Mouse (Mus musculus) E14TG2a.4 (cell line): Measurements from ENCODE around the gene Diras2.

ENCODE experiments used
- H3K27me3 ChIP-seq: 2 replicates; pipeline ENCODE4 v1.6.1; 2014; ENCODE audit warnings: low read length, control low read depth; ENCODE audit not compliant: insufficient read depth
- H3K36me3 ChIP-seq: 2 replicates; pipeline ENCODE4 v1.6.1; 2014; ENCODE audit warnings: low read length, control low read depth; ENCODE audit not compliant: insufficient read depth
- H3K4me1 ChIP-seq: replicated peaks from 2 replicates; pipeline ENCODE4 v1.6.1; 2014; ENCODE audit warnings: low read depth, low read length, control low read depth
- H3K4me3 ChIP-seq: replicated peaks from 2 replicates; pipeline ENCODE4 v1.5.1; 2014; ENCODE audit warnings: mild to moderate bottlenecking, low read length
- H3K9me3 ChIP-seq: 2 replicates; pipeline ENCODE4 v1.6.1; 2014; ENCODE audit warnings: low read length, control low read depth
- CTCF ChIP-seq: conservative IDR thresholded peaks from 2 replicates; pipeline ENCODE4 v1.5.1; 2014; ENCODE audit warnings: low read length
- NANOG ChIP-seq: IDR thresholded peaks from 2 replicates; pipeline ENCODE4 v1.6.1; 2014; ENCODE audit warnings: borderline replicate concordance, low read length, mixed read lengths
- POU5F1 ChIP-seq: IDR thresholded peaks from 2 replicates; pipeline ENCODE4 v1.6.1; 2014; ENCODE audit warnings: low read length, borderline replicate concordance

The Diras2 gene

GRCm38 (mm10) chr13:52542636-52543035 lies 11.6 kb upstream of the Diras2 start:
- no peak for TF ChIP-seq POU5F1
- Histone ChIP-seq H3K9me3 (no peaks in the 10 kb centered on the region), H3K36me3 (no peaks in the 10 kb centered on the region), H3K4me1 (peaks cover 21% of the 10 kb centered on the region), H3K27me3 (0 out of 2 replicates have a peak, but pooled peaks cover 5% of the 10 kb centered on the region), H3K4me3 (no peak overlapping the region)

DNA sequence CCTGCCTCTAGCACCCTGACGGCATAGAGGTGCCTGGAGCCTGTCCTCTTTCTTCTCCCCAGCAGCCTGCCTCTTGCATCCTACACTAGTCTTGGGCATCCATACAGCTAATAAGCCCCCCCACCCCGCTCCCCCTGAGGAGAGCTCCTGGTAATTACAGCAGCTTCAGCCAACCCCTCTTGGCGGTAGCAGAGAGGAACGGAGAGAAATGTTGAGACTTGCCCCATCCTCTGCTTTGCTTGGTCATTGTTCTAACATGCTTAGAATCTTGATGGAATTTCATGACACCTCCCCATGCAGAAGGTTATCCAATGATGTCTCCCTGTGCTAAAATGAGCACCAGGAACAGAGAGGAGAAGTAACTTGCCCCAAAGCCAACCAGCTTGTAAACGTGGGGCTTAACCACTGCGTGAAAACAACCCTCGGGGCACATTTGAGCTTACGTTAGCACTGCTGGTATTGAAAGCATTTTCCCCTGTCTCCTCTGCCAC lies 11.0 kb upstream of the Diras2 start:
- no peaks in the 10 kb centered on the region for H3K9me3 ChIP-seq
- TF ChIP-seq NANOG (no peak), POU5F1 (no peak), CTCF (no peak)
- no peaks in the 10 kb centered on the region for H3K36me3 ChIP-seq
- H3K4me1 ChIP-seq: peaks cover 21% of the 10 kb centered on the region
- 0 out of 2 replicates have a peak, but pooled peaks cover 5% of the 10 kb centered on the region for H3K27me3 ChIP-seq
- H3K4me3 ChIP-seq: no peak overlapping the region

DNA sequence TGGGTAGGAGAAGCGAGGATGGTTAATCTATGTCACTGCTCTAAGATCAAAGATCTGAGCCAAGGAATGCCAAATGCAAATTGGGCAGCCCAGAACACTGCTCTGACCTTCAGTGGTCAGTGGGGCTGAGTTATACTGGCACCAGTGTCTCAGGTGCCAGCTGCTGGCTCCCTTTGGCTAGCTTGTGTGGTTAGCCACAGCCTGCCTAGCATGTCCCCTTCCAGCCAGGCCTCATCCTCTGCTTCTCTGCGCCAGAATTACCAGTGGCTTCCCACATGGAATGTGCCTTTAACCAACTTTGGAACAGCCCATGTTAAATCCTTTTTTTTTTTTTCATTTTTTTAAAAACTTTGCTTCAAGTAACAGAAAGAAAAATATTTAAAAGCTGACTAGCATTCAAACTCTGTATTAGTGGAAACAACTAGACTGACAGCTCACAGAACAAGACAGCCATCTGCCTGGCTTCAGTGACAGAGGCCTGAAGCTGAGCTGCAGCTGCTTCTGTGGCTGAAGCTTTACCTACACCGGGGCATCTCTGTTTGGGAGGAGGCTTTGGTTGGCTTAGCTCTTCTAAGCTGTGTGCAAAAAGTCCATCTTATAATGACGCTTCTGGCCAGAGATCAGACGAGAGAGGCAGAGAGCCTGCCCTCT lies 10.4 kb upstream of the Diras2 start:
- TF ChIP-seq NANOG (no peak), POU5F1 (no peak), CTCF (no peak)
- Histone ChIP-seq H3K9me3 (no peaks in the 10 kb centered on the region), H3K4me1 (peaks cover 22% of the 10 kb centered on the region), H3K27me3 (0 out of 2 replicates have a peak, but pooled peaks cover 9% of the 10 kb centered on the region), H3K36me3 (no peaks in the 10 kb centered on the region), H3K4me3 (no peak overlapping the region)

- Histone ChIP-seq H3K9me3 (no peaks in the 10 kb centered on the region), H3K27me3 (peaks cover 14% of the 10 kb centered on the region; the same call in 1 of the 2 replicates), H3K36me3 (no peaks in the 10 kb centered on the region), H3K4me1 (peaks cover 30% of the 10 kb centered on the region), H3K4me3 (no peak overlapping the region)
- TF ChIP-seq POU5F1 (no peak), CTCF (no peak), NANOG (no peak)
Observed at GRCm38 (mm10) chr13:52539461-52539860, 8.4 kb upstream of the Diras2 start.

GRCm38 (mm10) chr13:52538588-52539116 lies 7.6 kb upstream of the Diras2 start:
- Histone ChIP-seq H3K27me3 (peaks cover 22% of the 10 kb centered on the region), H3K36me3 (no peaks in the 10 kb centered on the region), H3K9me3 (no peaks in the 10 kb centered on the region), H3K4me3 (no peak overlapping the region), H3K4me1 (peaks cover 30% of the 10 kb centered on the region)
- TF ChIP-seq CTCF: peak; percentile 80
- TF ChIP-seq POU5F1: no peak
- TF ChIP-seq NANOG: no peak

- TF ChIP-seq NANOG: no peak
- no peak for TF ChIP-seq CTCF
- TF ChIP-seq POU5F1: no peak
- peaks cover 30% of the 10 kb centered on the region for H3K4me1 ChIP-seq
- no peak overlapping the region for H3K4me3 ChIP-seq
- no peaks in the 10 kb centered on the region for H3K36me3 ChIP-seq
- peaks cover 21% of the 10 kb centered on the region for H3K27me3 ChIP-seq
- H3K9me3 ChIP-seq: peaks cover 4% of the 10 kb centered on the region
Observed at GRCm38 (mm10) chr13:52537754-52538587, 6.9 kb upstream of the Diras2 start.

GRCm38 (mm10) chr13:52535542-52535941 lies 4.5 kb upstream of the Diras2 start:
- Histone ChIP-seq H3K4me3 (no peak overlapping the region), H3K9me3 (peaks cover 10% of the 10 kb centered on the region), H3K4me1 (peaks cover 26% of the 10 kb centered on the region), H3K27me3 (peaks cover 18% of the 10 kb centered on the region), H3K36me3 (no peaks in the 10 kb centered on the region)
- TF ChIP-seq CTCF: peak; percentile 59
- TF ChIP-seq POU5F1: no peak

DNA sequence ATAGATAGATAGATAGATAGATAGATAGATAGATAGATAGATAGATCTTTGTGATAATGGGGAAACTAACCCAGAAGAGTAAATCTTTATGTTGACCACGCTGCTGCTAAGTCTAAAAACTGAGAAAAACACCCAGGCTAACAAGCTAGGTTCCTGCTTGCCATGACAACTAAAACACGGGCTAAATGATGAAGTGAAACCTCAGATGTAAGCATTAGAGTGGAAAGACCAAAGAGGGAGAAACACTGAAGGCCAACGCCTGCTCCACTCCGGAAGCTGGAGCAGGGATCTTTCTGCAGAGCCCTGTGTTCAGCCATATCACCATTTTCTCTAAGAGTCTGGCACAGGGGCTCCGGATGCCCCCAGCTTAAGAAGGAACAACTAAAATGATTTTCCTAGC lies 2.6 kb upstream of the Diras2 start:
- Histone ChIP-seq H3K27me3 (peaks cover 37% of the 10 kb centered on the region), H3K4me1 (peaks cover 26% of the 10 kb centered on the region), H3K9me3 (peaks cover 10% of the 10 kb centered on the region), H3K4me3 (no peak overlapping the region), H3K36me3 (no peaks in the 10 kb centered on the region)
- TF ChIP-seq NANOG (no peak), POU5F1 (no peak), CTCF (no peak)
